7 mouse cellular contexts compared by ENCODE assay signal in the genomic region with DNA sequence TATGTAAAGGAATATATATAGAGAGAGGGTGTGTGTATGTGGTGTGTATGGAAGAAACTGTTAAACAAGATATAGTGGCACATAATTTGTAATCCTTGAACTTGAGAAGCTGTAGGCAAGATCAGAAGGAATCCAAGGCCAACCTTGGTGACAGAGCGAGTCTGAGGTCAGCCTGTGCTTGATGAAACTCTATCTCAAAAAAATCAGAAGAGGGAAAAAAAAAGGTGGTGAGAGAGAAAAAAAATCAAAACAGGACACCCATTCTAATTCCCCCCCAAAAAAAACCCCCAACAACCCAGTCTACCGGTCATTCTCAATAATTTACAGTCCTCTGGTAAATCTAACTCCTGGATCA. TPM values are rescaled to one million over a fixed set of nuclear protein-coding genes. Genes with fewer than 3 reads are reported as not detected.
DNase-seq lines count a peak whose midpoint lies in the region; ATAC-seq lines count a peak whose summit lies in the region.

No protein-coding gene starts in this region.

- H3K4me1 ChIP-seq in lung, embryonic 15.5 days = peaks cover 46% of the 10 kb centered on the region
- peaks cover 25% of the 10 kb centered on the region for H3K4me1 ChIP-seq in forebrain, embryonic 12.5 days
- peaks cover 31% of the 10 kb centered on the region for H3K4me1 ChIP-seq in limb, embryonic 10.5 days
- peaks cover 32% of the 10 kb centered on the region for H3K4me1 ChIP-seq in neural tube, embryonic 15.5 days

- no peaks in the 10 kb centered on the region; the same call in 1 of the 2 replicates for H3K36me3 ChIP-seq in lung, embryonic 15.5 days
- H3K36me3 ChIP-seq in forebrain, embryonic 12.5 days (replicated peaks) = peaks cover 16% of the 10 kb centered on the region
- peaks cover 21% of the 10 kb centered on the region for H3K36me3 ChIP-seq in limb, embryonic 10.5 days
- 0 out of 2 replicates have a peak, but pooled peaks cover 4% of the 10 kb centered on the region for H3K36me3 ChIP-seq in neural tube, embryonic 15.5 days

- no peaks in the 10 kb centered on the region for H3K9me3 ChIP-seq in lung, embryonic 15.5 days
- no peaks in the 10 kb centered on the region for H3K9me3 ChIP-seq in forebrain, embryonic 12.5 days
- no peaks in the 10 kb centered on the region for H3K9me3 ChIP-seq in limb, embryonic 10.5 days (replicated peaks)
- no peaks in the 10 kb centered on the region for H3K9me3 ChIP-seq in neural tube, embryonic 15.5 days (replicated peaks)

- H3K4me3 ChIP-seq in lung, embryonic 15.5 days = peak overlapping the region; percentile 78
- H3K4me3 ChIP-seq in forebrain, embryonic 12.5 days (replicated peaks) = peak overlapping the region; percentile 99
- H3K4me3 ChIP-seq in limb, embryonic 10.5 days = peak overlapping the region; percentile 99
- peak overlapping the region; percentile 91 for H3K4me3 ChIP-seq in neural tube, embryonic 15.5 days (replicated peaks)

- H3K4me2 ChIP-seq in lung, embryonic 15.5 days = peak overlapping the region; percentile 86
- H3K4me2 ChIP-seq in forebrain, embryonic 12.5 days = peak overlapping the region; percentile 36; the same call in 1 of the 2 replicates
- H3K4me2 ChIP-seq in neural tube, embryonic 15.5 days = peak overlapping the region; percentile 94

- 10% methylated on average over 2 of the region's 2 CpGs for WGBS in lung, embryonic 15.5 days
- WGBS in forebrain, embryonic 12.5 days = 27% methylated on average over 2 of the region's 2 CpGs
- WGBS in limb, embryonic 10.5 days = 36% methylated on average over 2 of the region's 2 CpGs
- WGBS in neural tube, embryonic 15.5 days = 19% methylated on average over 2 of the region's 2 CpGs

- no peak for DNase-seq in lung, postnatal 4 days
- no peak for DNase-seq in limb, embryonic 10.5 days (ENCODE audit: low spot score)
- no peak for DNase-seq in urinary bladder, adult 2 months (ENCODE audit: low spot score)
- DNase-seq in layer of hippocampus, postnatal 36 days = no peak

- no peak overlapping the region for H3K27ac ChIP-seq in lung, embryonic 15.5 days
- H3K27ac ChIP-seq in forebrain, embryonic 12.5 days = no peak overlapping the region
- no peak overlapping the region for H3K27ac ChIP-seq in limb, embryonic 10.5 days
- H3K27ac ChIP-seq in neural tube, embryonic 15.5 days (replicated peaks) = no peak overlapping the region

- ATAC-seq in lung, embryonic 15.5 days (ENCODE audit: borderline replicate concordance, extremely low read depth, low FRiP score, low TSS enrichment) = no peak
- 0 out of 2 replicates have a peak, but pooled peaks have one; percentile 4 for ATAC-seq in forebrain, embryonic 12.5 days (ENCODE audit: low FRiP score)
- no peak for ATAC-seq in neural tube, embryonic 15.5 days (ENCODE audit: low FRiP score)

- H3K9ac ChIP-seq in lung, embryonic 15.5 days = no peak overlapping the region
- no peak overlapping the region for H3K9ac ChIP-seq in forebrain, embryonic 12.5 days
- H3K9ac ChIP-seq in neural tube, embryonic 15.5 days (replicated peaks) = no peak overlapping the region

- no peaks in the 10 kb centered on the region for H3K27me3 ChIP-seq in lung, embryonic 15.5 days
- H3K27me3 ChIP-seq in forebrain, embryonic 12.5 days = peaks cover 5% of the 10 kb centered on the region
- 0 out of 2 replicates have a peak, but pooled peaks cover 11% of the 10 kb centered on the region for H3K27me3 ChIP-seq in limb, embryonic 10.5 days (ENCODE audit: low read depth, poor library complexity, severe bottlenecking)
- H3K27me3 ChIP-seq in neural tube, embryonic 15.5 days (replicated peaks) = no peaks in the 10 kb centered on the region; the same call in 1 of the 2 replicates

RNA-seq across cellular contexts. Expression of a gene that starts 0.4 kb away (rescaled TPM):
- polyA plus RNA-seq in lung, embryonic 15.5 days (2015; fragmentation: Nextera tagmentation; extraction: Ambion mirVana) = 7.6 and 8.7 TPM in 2 replicates
- 9.6 and 10.7 TPM in 2 replicates for polyA plus RNA-seq in forebrain, embryonic 12.5 days (2016; fragmentation: Nextera tagmentation; extraction: Ambion mirVana)
- 8.2 and 9.7 TPM in 2 replicates for polyA plus RNA-seq in limb, embryonic 10.5 days (2016; fragmentation: Nextera tagmentation; extraction: Ambion mirVana)
- 8.7 and 9.3 TPM in 2 replicates for polyA plus RNA-seq in neural tube, embryonic 15.5 days (2015; fragmentation: Nextera tagmentation; extraction: Ambion mirVana)
- 22.6 and 25.2 TPM in 2 replicates for polyA plus RNA-seq in urinary bladder, adult 2 months (2012; rRNA removed)
- total RNA-seq in layer of hippocampus, postnatal 36 days (2021) = 10 to 100 TPM; 41.1 to 43.6 TPM

RNA-seq across cellular contexts. Expression of a gene that starts 19.5 kb away (rescaled TPM):
- polyA plus RNA-seq in lung, embryonic 15.5 days (2015; fragmentation: Nextera tagmentation; extraction: Ambion mirVana) = 6.3 and 7.0 TPM in 2 replicates
- polyA plus RNA-seq in forebrain, embryonic 12.5 days (2016; fragmentation: Nextera tagmentation; extraction: Ambion mirVana) = 4.4 and 5.5 TPM in 2 replicates
- 4.4 and 4.9 TPM in 2 replicates for polyA plus RNA-seq in limb, embryonic 10.5 days (2016; fragmentation: Nextera tagmentation; extraction: Ambion mirVana)
- polyA plus RNA-seq in neural tube, embryonic 15.5 days (2015; fragmentation: Nextera tagmentation; extraction: Ambion mirVana) = 5.8 and 6.0 TPM in 2 replicates
- 15.6 and 17.7 TPM in 2 replicates for polyA plus RNA-seq in urinary bladder, adult 2 months (2012; rRNA removed)
- 10 to 100 TPM; 11.5 to 14.5 TPM for total RNA-seq in layer of hippocampus, postnatal 36 days (2021)

Comparison
In these comparisons a context has a peak if more than half of its experiments do, and no peak if none do; other contexts are left out.
1. H3K4me2 ChIP-seq: peak in every context shown above with its lines; median percentile 94 in neural tube, embryonic 15.5 days; 86 in lung, embryonic 15.5 days; 36 in forebrain, embryonic 12.5 days.